Mouse (Mus musculus) midbrain, embryonic 11.5 days (tissue): ENCODE data around the gene Wdr1. TPM values are rescaled to one million over a fixed set of nuclear protein-coding genes. Genes with fewer than 3 reads are reported as not detected.

Source experiments
- ATAC-seq: fragments of 200-750 bp; cut with Nextera tagmentation; 2 replicates; pipeline ENCODE4 v1.8.0; 2017; ENCODE audit warnings: moderate TSS enrichment, moderate library complexity; ENCODE audit not compliant: low FRiP score
- DNase-seq: peaks from one replicate; pipeline ENCODE4 v3.0.0; 2015; ENCODE audit warnings: low spot score; ENCODE audit errors: missing footprints
- H3K27ac ChIP-seq: fragments of 300-500 bp; sonication (generic); 2 replicates; pipeline ENCODE4 v1.5.1; 2014; ENCODE audit warnings: low read depth, low read length
- H3K27me3 ChIP-seq: fragments of 300-500 bp; sonication (generic); 2 replicates; pipeline ENCODE4 v1.6.1; 2014; ENCODE audit warnings: mild to moderate bottlenecking, low read length, moderate library complexity, mixed read lengths; ENCODE audit not compliant: control insufficient read depth, insufficient read depth
- H3K36me3 ChIP-seq: fragments of 300-500 bp; sonication (generic); 2 replicates; pipeline ENCODE4 v1.6.1; 2014; ENCODE audit warnings: mild to moderate bottlenecking, low read length, moderate library complexity, mixed read lengths; ENCODE audit not compliant: control insufficient read depth, insufficient read depth
- H3K4me1 ChIP-seq: fragments of 300-500 bp; sonication (generic); 2 replicates; pipeline ENCODE4 v1.6.1; 2014; ENCODE audit warnings: low read length; ENCODE audit not compliant: control insufficient read depth, insufficient read depth
- H3K4me2 ChIP-seq: fragments of 300-500 bp; sonication (generic); 2 replicates; pipeline ENCODE4 v1.6.1; 2014; ENCODE audit warnings: mild to moderate bottlenecking, moderate library complexity
- H3K4me3 ChIP-seq: fragments of 300-500 bp; sonication (generic); 2 replicates; pipeline ENCODE4 v1.5.1; 2014; ENCODE audit warnings: low read depth, low read length
- H3K9ac ChIP-seq: fragments of 300-500 bp; sonication (generic); 2 replicates; pipeline ENCODE4 v1.6.1; 2014; ENCODE audit warnings: low read length
- H3K9me3 ChIP-seq: fragments of 300-500 bp; sonication (generic); 2 replicates; pipeline ENCODE4 v1.6.1; 2016; ENCODE audit warnings: low read length; ENCODE audit not compliant: control insufficient read depth
- WGBS: fragments of 180-500 bp; shearing (Covaris S2); extraction: QIAGEN DNeasy Blood & Tissue Kit; methylation state at CpG from one replicate; pipeline ENCODE4 v1.1.7; 2014; 5-methylcytosine and 5-hydroxymethylcytosine counted together
- polyA plus RNA-seq: library from polyadenylated mRNA; unstranded; fragments of >200 nt; fragmentation: Nextera tagmentation; extraction: Ambion mirVana; gene quantifications from 2 replicates; pipeline ENCODE4 v1.2.1, GENCODE M21; 2014

Wdr1 gene
- polyA plus RNA-seq, 1 experiment from 2014 or later: 152 TPM

DNA sequence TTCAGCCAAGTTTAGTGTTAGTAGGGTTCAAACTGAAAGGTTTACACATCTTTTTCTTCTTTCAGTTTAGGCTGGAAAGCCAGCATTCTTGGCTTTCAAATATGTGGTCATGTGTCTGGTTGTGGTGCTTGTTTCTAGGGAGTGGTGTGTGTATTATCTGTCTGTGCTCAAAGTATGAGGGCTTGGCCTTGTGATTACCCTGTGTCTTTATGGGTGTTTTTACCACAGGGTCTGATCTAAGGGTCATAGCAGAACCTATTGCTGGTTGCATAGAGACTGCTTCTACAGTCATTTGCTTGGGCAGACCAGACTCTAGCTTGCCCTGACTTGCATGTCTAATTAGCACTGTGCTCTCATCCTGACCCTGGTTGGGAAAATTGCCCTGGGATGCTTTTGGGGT lies 5.6 kb upstream of the Wdr1 start:
- DNase-seq (no peak), ATAC-seq (no peak)

DNA sequence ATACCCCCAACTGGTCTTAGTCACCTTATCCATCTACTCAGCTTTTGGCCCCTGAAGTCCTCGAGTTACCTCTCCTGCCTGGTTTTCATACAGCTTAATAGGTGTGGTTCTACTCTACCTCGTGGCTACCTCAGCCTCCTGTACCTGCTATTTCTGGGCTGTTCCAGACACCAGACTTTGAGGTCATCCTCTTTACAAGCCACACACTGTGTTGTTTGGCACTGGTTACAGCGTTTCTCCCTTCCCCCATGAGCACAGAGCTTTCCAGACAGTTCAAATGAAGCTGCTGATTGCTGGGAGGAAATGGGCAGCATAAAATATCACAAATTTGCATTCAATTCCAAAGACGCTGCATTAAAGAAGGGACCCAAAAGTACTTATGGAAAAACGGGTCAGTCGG lies 1.8 kb upstream of the Wdr1 start:
- Histone ChIP-seq H3K27me3 (no peaks in the 10 kb centered on the region), H3K9ac (no peak overlapping the region), H3K27ac (no peak overlapping the region), H3K4me2 (no peak overlapping the region), H3K36me3 (no peaks in the 10 kb centered on the region), H3K4me1 (peaks cover 15% of the 10 kb centered on the region), H3K9me3 (no peaks in the 10 kb centered on the region), H3K4me3 (no peak overlapping the region)
- ATAC-seq (no peak), DNase-seq (no peak)
- 80% methylated on average over 6 of the region's 6 CpGs for WGBS

More for the DNA sequence above, 5.6 kb upstream of the Wdr1 start:
- Histone ChIP-seq H3K4me2 (no peak overlapping the region), H3K4me1 (no peaks in the 10 kb centered on the region), H3K27me3 (no peaks in the 10 kb centered on the region), H3K9me3 (no peaks in the 10 kb centered on the region; the same call in 1 of the 2 replicates), H3K4me3 (no peak overlapping the region), H3K9ac (no peak overlapping the region), H3K36me3 (no peaks in the 10 kb centered on the region), H3K27ac (no peak overlapping the region)

DNA sequence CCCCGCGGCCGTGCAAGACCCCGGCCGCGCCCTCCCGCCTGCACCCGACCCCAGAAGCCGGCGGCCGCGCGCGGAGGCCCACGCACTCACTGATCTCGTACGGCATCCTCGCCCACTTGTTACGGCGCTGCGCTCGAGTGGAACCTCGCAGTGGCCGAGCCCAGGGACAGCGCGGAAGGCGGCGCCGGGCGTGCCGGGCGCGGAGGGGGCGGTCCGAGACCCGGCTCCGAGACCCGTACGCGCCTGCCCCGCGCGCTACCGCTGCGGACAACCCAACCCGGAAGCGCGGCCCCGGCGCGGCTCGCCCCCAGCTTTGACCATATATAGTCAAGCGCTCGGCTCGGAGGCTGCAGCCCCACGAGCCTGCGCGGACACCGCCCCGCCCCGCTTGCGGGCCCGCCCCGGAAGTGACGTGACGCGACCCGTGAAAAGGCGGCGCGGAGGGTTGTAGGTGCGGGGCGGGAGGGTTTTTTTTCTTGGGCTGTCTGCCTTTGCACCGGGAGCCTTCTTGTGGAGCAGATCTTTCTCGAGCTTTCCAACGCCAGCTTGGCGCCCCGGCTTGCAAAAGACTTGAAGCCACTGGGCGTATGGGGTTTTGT lies 1.5 kb downstream of the Wdr1 start:
- Histone ChIP-seq H3K4me2 (peak overlapping the region; percentile 91), H3K4me1 (peaks cover 16% of the 10 kb centered on the region), H3K27me3 (no peaks in the 10 kb centered on the region), H3K27ac (peak overlapping the region; percentile 71), H3K4me3 (peak overlapping the region; percentile 92), H3K9ac (peak overlapping the region; percentile 93), H3K9me3 (no peaks in the 10 kb centered on the region), H3K36me3 (no peaks in the 10 kb centered on the region; the same call in 1 of the 2 replicates)
- WGBS: under 1% methylated on average over 64 of the region's 79 CpGs
- DNase-seq (peak; percentile 100), ATAC-seq (peak; percentile 98)

DNA sequence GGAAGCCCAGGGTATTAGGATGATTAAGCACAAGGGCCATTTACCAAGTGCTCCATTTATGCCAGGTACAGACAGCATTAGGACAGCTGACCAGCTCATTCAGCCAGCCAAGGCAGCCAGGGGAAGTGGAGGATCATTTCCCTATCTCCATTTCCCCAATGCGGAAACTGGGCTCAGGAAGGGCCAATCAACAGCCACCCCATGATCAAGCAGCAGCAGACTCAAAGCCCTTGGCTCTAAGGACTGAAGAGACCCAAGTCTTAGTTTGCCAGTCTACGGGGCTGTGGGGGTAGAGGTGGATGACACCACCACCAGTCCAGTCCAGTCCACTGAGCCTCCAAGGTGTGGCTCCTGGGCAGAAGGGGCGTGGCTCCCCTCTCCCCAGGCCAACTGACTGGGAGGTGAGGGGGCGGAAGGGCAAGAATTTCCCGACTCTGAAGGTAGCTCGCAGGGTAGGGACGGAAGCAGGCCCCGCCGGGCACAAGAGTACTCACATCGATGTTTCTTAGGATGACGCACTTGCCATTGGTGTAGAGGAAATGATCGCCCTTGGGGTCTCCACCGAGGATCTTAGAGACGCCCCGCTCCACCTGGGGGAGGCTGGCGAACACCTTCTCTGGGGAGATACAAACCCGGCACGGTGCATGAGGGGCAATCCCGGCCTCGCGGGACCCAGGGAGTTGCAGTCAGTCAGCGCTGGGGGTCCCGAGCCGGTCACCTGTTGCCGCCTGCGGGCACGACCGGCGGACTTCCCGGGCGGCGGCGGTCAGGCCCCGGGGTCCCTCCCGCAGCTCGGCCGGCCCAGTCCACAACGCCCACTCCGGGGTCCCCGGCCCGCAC lies 2.2 kb downstream of the Wdr1 start:
- Histone ChIP-seq H3K27ac (peak overlapping the region; percentile 71), H3K27me3 (no peaks in the 10 kb centered on the region), H3K36me3 (no peaks in the 10 kb centered on the region; the same call in 1 of the 2 replicates), H3K9ac (peak overlapping the region; percentile 93), H3K4me1 (peaks cover 16% of the 10 kb centered on the region), H3K4me2 (peak overlapping the region; percentile 91), H3K4me3 (peak overlapping the region; percentile 92), H3K9me3 (no peaks in the 10 kb centered on the region)
- ATAC-seq: peak; percentile 22
- WGBS: 1% methylated on average over 41 of the region's 41 CpGs
- peak; percentile 92 for DNase-seq

DNA sequence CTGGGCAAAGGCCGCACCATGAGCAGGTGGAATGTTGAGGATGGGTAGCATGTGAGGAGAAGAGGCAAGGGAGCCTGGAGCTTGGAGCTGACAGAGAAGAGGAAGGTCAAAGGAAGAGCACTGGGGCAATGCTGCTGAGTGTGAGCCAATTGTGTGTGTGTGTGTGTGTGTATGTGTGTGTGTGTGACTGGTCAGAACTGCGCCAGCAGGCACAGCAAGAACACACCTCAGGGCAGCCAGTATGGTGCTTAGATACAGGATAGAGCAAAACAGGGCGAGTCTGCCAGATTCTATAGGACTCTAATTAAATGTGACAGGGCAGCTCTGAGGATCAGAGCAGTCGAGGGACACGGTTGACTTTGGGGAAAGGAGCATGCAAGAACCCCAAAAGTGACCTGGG lies 4.2 kb downstream of the Wdr1 start:
- Histone ChIP-seq H3K4me3 (no peak overlapping the region), H3K9ac (no peak overlapping the region), H3K36me3 (no peaks in the 10 kb centered on the region; the same call in none of the 2 replicates), H3K4me2 (no peak overlapping the region), H3K9me3 (no peaks in the 10 kb centered on the region), H3K27me3 (no peaks in the 10 kb centered on the region), H3K27ac (no peak overlapping the region), H3K4me1 (peaks cover 16% of the 10 kb centered on the region)
- DNase-seq (no peak), ATAC-seq (no peak)
- 83% methylated on average over 5 of the region's 5 CpGs for WGBS

DNA sequence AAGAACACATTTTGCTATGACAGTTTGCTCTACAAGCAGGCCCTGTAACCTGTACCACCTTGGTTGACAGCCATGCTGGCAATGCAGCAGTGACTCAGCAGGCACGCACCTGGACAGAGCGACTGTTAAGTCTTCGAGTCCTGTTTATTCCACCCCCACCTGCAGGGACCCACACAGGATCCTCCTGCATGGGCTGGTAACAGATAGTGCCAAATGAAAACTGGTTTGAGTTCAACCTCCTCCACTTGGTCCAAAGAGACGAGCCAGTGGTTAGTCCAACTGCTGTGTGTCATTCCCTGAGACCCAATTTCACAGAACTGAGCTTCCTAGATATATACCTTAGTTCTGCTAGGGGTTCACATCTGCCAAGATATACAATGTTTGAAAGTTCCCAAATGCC lies 5.2 kb downstream of the Wdr1 start:
- no peaks in the 10 kb centered on the region for H3K9me3 ChIP-seq
- no peaks in the 10 kb centered on the region for H3K27me3 ChIP-seq
- H3K27ac ChIP-seq: no peak overlapping the region
- DNase-seq (no peak), ATAC-seq (no peak)
- no peaks in the 10 kb centered on the region; the same call in none of the 2 replicates for H3K36me3 ChIP-seq
- no peak overlapping the region for H3K9ac ChIP-seq
- no peak overlapping the region for H3K4me3 ChIP-seq
- peaks cover 16% of the 10 kb centered on the region for H3K4me1 ChIP-seq
- 97% methylated on average over 4 of the region's 4 CpGs for WGBS
- H3K4me2 ChIP-seq: no peak overlapping the region

DNA sequence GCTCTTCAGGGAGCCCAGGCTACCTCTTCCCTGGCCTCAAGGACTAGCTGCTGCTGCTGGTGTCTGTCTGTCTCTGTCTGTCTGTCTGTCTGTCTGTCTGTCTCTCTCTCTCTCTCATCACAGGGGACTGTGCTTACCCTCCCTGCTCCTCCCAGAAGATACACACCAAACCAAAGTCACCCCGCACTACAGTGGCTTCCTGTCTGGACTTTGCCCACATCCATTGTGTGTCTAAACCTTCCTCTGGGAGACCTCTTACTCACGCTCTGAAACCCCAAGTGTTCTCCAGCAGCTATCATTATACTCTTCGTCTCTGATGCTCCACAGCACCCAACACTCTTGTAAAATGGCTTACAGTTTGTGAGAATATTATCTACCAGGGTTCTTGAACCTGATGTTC lies 6.6 kb downstream of the Wdr1 start:
- no peak for ATAC-seq
- no peaks in the 10 kb centered on the region for H3K9me3 ChIP-seq
- 94% methylated on average over 3 of the region's 3 CpGs for WGBS
- peaks cover 12% of the 10 kb centered on the region for H3K4me1 ChIP-seq
- H3K4me2 ChIP-seq: no peak overlapping the region
- no peak for DNase-seq
- H3K9ac ChIP-seq: no peak overlapping the region
- no peak overlapping the region for H3K27ac ChIP-seq
- H3K27me3 ChIP-seq: no peaks in the 10 kb centered on the region
- H3K4me3 ChIP-seq: no peak overlapping the region
- no peaks in the 10 kb centered on the region; the same call in none of the 2 replicates for H3K36me3 ChIP-seq

DNA sequence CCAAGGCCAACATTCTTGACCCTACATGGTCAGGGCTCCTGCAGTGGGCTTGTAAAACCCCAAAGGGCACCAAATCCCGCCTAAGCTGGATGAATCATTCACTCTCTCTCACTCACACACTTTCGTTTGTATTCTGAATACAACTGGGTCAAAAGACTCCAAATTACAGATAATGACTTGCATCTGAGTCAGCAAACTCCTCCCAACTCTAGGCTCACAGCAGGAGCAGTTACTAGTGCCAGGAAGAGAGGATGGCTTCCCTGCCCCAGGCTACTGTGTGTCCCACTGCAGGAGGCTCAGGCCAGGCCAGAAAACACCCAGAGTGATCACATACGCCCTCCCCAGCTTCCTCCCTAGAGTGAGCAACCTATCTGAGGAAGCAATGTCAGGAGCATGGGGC lies 9.1 kb downstream of the Wdr1 start:
- no peaks in the 10 kb centered on the region for H3K4me1 ChIP-seq
- no peak for DNase-seq
- no peaks in the 10 kb centered on the region for H3K9me3 ChIP-seq
- no peak overlapping the region for H3K4me3 ChIP-seq
- H3K27me3 ChIP-seq: no peaks in the 10 kb centered on the region
- peaks cover 3% of the 10 kb centered on the region for H3K36me3 ChIP-seq
- no peak overlapping the region for H3K9ac ChIP-seq
- no peak overlapping the region for H3K27ac ChIP-seq
- WGBS: 56% methylated on average over 3 of the region's 3 CpGs
- ATAC-seq: no peak
- H3K4me2 ChIP-seq: no peak overlapping the region

DNA sequence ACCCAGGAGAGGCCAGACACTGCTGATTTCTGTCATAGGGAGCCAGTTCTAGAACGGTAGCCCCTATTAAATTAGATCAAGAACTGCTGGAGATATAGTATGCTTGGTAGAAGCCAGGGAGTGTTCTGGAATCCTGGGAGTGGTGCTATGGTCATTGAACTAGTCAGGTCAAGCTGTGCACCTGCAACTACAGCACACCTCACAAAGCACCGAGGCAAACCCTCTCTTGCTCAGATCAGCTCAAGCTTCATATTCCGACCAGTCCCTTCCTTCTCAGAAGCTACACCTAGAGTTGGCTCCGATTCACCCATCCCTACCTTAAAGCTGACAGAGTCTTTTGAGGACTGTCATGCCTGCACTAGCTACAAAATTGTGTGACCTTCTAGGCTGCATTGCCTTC lies 9.5 kb downstream of the Wdr1 start:
- Histone ChIP-seq H3K27ac (no peak overlapping the region), H3K36me3 (peaks cover 3% of the 10 kb centered on the region), H3K4me1 (no peaks in the 10 kb centered on the region), H3K9ac (no peak overlapping the region), H3K9me3 (no peaks in the 10 kb centered on the region), H3K27me3 (no peaks in the 10 kb centered on the region), H3K4me3 (no peak overlapping the region), H3K4me2 (no peak overlapping the region)
- WGBS: 95% methylated on average over 4 of the region's 4 CpGs
- DNase-seq (no peak), ATAC-seq (no peak)
